Mouse (Mus musculus): ENCODE measurements around the gene Gm20855. TPM values are rescaled to one million over a fixed set of nuclear protein-coding genes. Genes with fewer than 3 reads are reported as not detected.
"Not testable (repeated sequence)": the region's sequence is repeated elsewhere in the genome, so short reads cannot be mapped to it uniquely, and the experiment has no call there.

Gene Gm20855
- not detected in 2 replicates for polyA plus RNA-seq (2015; fragmentation: Nextera tagmentation; extraction: Ambion mirVana)

DNA sequence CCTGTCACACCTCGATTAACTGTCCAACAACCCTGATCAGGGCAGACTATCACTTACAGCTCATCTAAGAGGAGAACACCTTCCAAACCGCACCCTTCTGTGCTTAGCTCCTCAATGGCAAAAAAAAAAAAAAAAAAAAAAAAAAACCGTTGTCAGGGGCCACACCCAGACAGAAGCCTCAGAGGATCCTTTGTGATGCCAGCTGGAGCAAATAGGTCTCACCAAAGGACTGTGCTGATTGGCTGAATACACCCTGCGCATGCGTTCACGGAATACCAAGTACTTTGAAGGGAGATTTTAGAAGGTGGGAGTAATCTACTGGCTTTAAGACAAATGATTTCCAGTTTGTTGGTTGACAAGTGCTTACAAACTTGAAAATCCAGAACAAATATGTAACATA lies at the start of gene Gm20855:
Gene Gm20855 (minus strand): TSS at position 101 of the 400 bp plus-strand sequence.
- WGBS, result no CpG with 5 or more reads among the region's 6 CpGs
- H3K9ac ChIP-seq (replicated peaks; ENCODE audit: low read depth); H3K4me1 ChIP-seq (ENCODE audit: insufficient read depth, low read depth, low read length); ATAC-seq; DNase-seq (ENCODE audit: low spot score); H3K36me3 ChIP-seq (ENCODE audit: insufficient read depth, low read length); H3K27ac ChIP-seq (ENCODE audit: low read length); H3K4me3 ChIP-seq (ENCODE audit: low read depth, low read length); H3K4me2 ChIP-seq (replicated peaks; ENCODE audit: low read depth, low read length); H3K27me3 ChIP-seq (replicated peaks; ENCODE audit: insufficient read depth, low read length); H3K9me3 ChIP-seq (ENCODE audit: low read length): not testable (repeated sequence)
